Mouse (Mus musculus): ENCODE measurements around the gene Capn2. TPM values are rescaled to one million over a fixed set of nuclear protein-coding genes. Genes with fewer than 3 reads are reported as not detected.

The Capn2 gene
- polyA plus RNA-seq, 1 experiment from 2014 or later = 116 TPM

DNA sequence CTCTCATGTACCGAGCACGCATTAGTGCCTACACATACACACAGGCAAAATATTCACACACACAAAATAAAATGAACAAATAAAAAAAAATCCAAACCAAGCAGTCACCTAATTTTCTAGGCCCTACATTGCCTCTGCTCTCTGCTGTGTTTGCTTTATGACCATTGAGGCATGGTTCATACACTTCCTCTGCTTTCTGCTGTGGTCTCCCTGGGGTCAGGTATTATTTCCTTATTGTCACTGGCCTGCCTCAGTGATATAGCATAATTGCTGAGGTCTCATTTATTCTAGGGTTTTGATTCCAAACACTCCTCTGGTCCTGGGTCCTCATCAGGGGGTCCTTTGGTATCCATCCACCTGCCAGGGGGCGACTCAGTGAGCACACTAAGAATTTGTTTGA is 8.2 kb upstream of the Capn2 start:
- Histone ChIP-seq H3K4me2 (no peak overlapping the region), H3K9ac (no peak overlapping the region), H3K36me3 (ENCODE audit: insufficient read depth) (no peaks in the 10 kb centered on the region), H3K4me3 (ENCODE audit: low read depth, low read length) (no peak overlapping the region), H3K27ac (ENCODE audit: low read depth) (no peak overlapping the region), H3K9me3 (ENCODE audit: low read depth, low read length) (no peaks in the 10 kb centered on the region), H3K4me1 (ENCODE audit: insufficient read depth) (no peaks in the 10 kb centered on the region), H3K27me3 (ENCODE audit: insufficient read depth, low read length) (no peaks in the 10 kb centered on the region)
- 89% methylated on average over 3 of the region's 3 CpGs for WGBS
- DNase-seq (no peak), ATAC-seq (ENCODE audit: insufficient read depth) (no peak)
- TF ChIP-seq CTCF (IDR thresholded peaks at IDR 0.05; ENCODE audit: low read depth) = no peak

- ATAC-seq (ENCODE audit: insufficient read depth) = no peak
- no peak for DNase-seq
- Histone ChIP-seq H3K9me3 (ENCODE audit: low read depth, low read length) (no peaks in the 10 kb centered on the region), H3K27me3 (ENCODE audit: insufficient read depth, low read length) (no peaks in the 10 kb centered on the region), H3K4me3 (ENCODE audit: low read depth, low read length) (no peak overlapping the region), H3K27ac (ENCODE audit: low read depth) (no peak overlapping the region), H3K4me2 (no peak overlapping the region), H3K4me1 (ENCODE audit: insufficient read depth) (peaks cover 10% of the 10 kb centered on the region), H3K36me3 (ENCODE audit: insufficient read depth) (no peaks in the 10 kb centered on the region), H3K9ac (no peak overlapping the region)
- no peak for TF ChIP-seq CTCF (IDR thresholded peaks at IDR 0.05; ENCODE audit: low read depth)
- WGBS = 77% methylated on average over 3 of the region's 3 CpGs
These were observed 6.3 kb upstream of the Capn2 start for GRCm38 (mm10) chr1:182523692-182524091.

- TF ChIP-seq CTCF (IDR thresholded peaks at IDR 0.05; ENCODE audit: low read depth) = no peak
- Histone ChIP-seq H3K36me3 (ENCODE audit: insufficient read depth) (no peaks in the 10 kb centered on the region), H3K9me3 (ENCODE audit: low read depth, low read length) (no peaks in the 10 kb centered on the region), H3K27me3 (ENCODE audit: insufficient read depth, low read length) (no peaks in the 10 kb centered on the region), H3K27ac (ENCODE audit: low read depth) (no peak overlapping the region), H3K4me1 (ENCODE audit: insufficient read depth) (peaks cover 10% of the 10 kb centered on the region), H3K9ac (no peak overlapping the region), H3K4me3 (ENCODE audit: low read depth, low read length) (no peak overlapping the region), H3K4me2 (no peak overlapping the region)
- DNase-seq (no peak), ATAC-seq (ENCODE audit: insufficient read depth) (no peak)
- WGBS = 69% methylated on average over 5 of the region's 5 CpGs
These were observed 5.6 kb upstream of the Capn2 start for GRCm38 (mm10) chr1:182522961-182523360.

- Histone ChIP-seq H3K4me1 (ENCODE audit: insufficient read depth) (peaks cover 13% of the 10 kb centered on the region), H3K27ac (ENCODE audit: low read depth) (peak overlapping the region; percentile 78; the same call in 1 of the 2 replicates), H3K36me3 (ENCODE audit: insufficient read depth) (no peaks in the 10 kb centered on the region), H3K4me2 (no peak overlapping the region), H3K4me3 (ENCODE audit: low read depth, low read length) (no peak overlapping the region), H3K27me3 (ENCODE audit: insufficient read depth, low read length) (no peaks in the 10 kb centered on the region), H3K9me3 (ENCODE audit: low read depth, low read length) (no peaks in the 10 kb centered on the region), H3K9ac (no peak overlapping the region)
- TF ChIP-seq CTCF (IDR thresholded peaks at IDR 0.05; ENCODE audit: low read depth) = no peak
- ATAC-seq (ENCODE audit: insufficient read depth) (no peak), DNase-seq (no peak)
- whole genome bisulfite sequencing = 64% methylated on average over 8 of the region's 8 CpGs
These were observed 3.6 kb upstream of the Capn2 start for GRCm38 (mm10) chr1:182520938-182521500.

DNA sequence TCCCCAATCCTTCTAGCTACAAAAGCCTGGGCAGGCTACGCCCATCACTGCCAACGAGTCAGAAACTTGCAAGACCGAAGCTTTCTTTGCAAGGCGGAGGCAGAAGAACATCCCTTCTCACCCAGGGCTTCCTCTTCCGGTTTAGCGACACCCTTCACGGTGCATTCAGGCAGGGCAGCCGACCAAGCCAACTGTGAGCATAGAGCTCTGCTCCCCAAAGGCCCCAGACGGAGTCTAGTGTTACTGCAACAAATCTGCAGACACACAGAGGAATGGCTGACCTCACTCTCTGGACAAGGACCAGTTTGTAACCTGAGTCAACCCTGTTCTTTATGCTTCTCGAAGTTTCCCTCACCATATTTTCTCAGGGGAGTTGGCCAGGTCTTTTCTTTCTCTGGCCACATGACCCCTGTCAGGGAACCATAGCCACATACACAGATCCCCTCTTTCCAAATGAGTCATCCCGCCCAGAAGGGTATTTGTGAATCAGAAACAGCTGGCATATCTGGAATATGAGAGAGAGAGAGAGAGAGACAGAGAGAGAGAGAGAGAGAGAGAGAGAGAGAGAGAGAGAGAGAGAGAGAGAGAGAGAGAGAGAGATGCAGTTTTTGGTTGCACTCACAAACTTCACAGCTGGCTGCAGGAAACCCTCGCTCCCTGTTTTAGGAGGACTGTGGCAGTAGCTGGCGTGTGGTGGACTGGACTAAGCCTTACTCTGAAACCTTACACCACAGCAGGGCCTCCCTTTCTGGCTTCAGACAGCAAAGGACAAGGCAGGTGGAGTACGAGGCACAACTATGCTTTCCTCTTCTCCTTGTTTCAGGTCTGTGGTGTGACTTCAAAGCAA is 2.9 kb upstream of the Capn2 start:
- peak overlapping the region; percentile 78 for H3K27ac ChIP-seq (ENCODE audit: low read depth)
- H3K9ac ChIP-seq = no peak overlapping the region
- no peak overlapping the region for H3K4me3 ChIP-seq (ENCODE audit: low read depth, low read length)
- no peaks in the 10 kb centered on the region for H3K27me3 ChIP-seq (ENCODE audit: insufficient read depth, low read length)
- peak; percentile 9; the same call in 1 of the 2 replicates for TF ChIP-seq CTCF (IDR thresholded peaks at IDR 0.05; ENCODE audit: low read depth)
- H3K36me3 ChIP-seq (ENCODE audit: insufficient read depth) = no peaks in the 10 kb centered on the region
- ATAC-seq (ENCODE audit: insufficient read depth) (peak; percentile 61), DNase-seq (peak; percentile 84)
- no peaks in the 10 kb centered on the region for H3K9me3 ChIP-seq (ENCODE audit: low read depth, low read length)
- 15% methylated on average over 14 of the region's 14 CpGs for WGBS
- H3K4me2 ChIP-seq = peak overlapping the region; percentile 21; the same call in 1 of the 2 replicates
- peaks cover 18% of the 10 kb centered on the region for H3K4me1 ChIP-seq (ENCODE audit: insufficient read depth)

- Histone ChIP-seq H3K27ac (ENCODE audit: low read depth) (peak overlapping the region; percentile 78; the same call in 1 of the 2 replicates), H3K9ac (no peak overlapping the region), H3K4me2 (no peak overlapping the region; the same call in 1 of the 2 replicates), H3K27me3 (ENCODE audit: insufficient read depth, low read length) (no peaks in the 10 kb centered on the region), H3K9me3 (ENCODE audit: low read depth, low read length) (no peaks in the 10 kb centered on the region), H3K36me3 (ENCODE audit: insufficient read depth) (peaks cover 8% of the 10 kb centered on the region; the same call in 1 of the 2 replicates), H3K4me3 (ENCODE audit: low read depth, low read length) (no peak overlapping the region), H3K4me1 (ENCODE audit: insufficient read depth) (peaks cover 18% of the 10 kb centered on the region)
- 66% methylated on average over 5 of the region's 5 CpGs for WGBS
- DNase-seq (no peak), ATAC-seq (ENCODE audit: insufficient read depth) (no peak)
- TF ChIP-seq CTCF (IDR thresholded peaks at IDR 0.05; ENCODE audit: low read depth) = no peak
These were observed 1.9 kb upstream of the Capn2 start for GRCm38 (mm10) chr1:182519341-182519740.

GRCm38 (mm10) chr1:182518811-182519210 is 1.4 kb upstream of the Capn2 start:
- DNase-seq (no peak), ATAC-seq (ENCODE audit: insufficient read depth) (no peak)
- no peak overlapping the region for H3K4me3 ChIP-seq (ENCODE audit: low read depth, low read length)
- no peaks in the 10 kb centered on the region for H3K9me3 ChIP-seq (ENCODE audit: low read depth, low read length)
- TF ChIP-seq CTCF (IDR thresholded peaks at IDR 0.05; ENCODE audit: low read depth) = no peak
- peaks cover 8% of the 10 kb centered on the region; the same call in 1 of the 2 replicates for H3K36me3 ChIP-seq (ENCODE audit: insufficient read depth)
- 78% methylated on average over 6 of the region's 6 CpGs for WGBS
- H3K9ac ChIP-seq = no peak overlapping the region
- no peak overlapping the region for H3K4me2 ChIP-seq
- no peaks in the 10 kb centered on the region for H3K27me3 ChIP-seq (ENCODE audit: insufficient read depth, low read length)
- no peak overlapping the region for H3K27ac ChIP-seq (ENCODE audit: low read depth)
- H3K4me1 ChIP-seq (ENCODE audit: insufficient read depth) = peaks cover 18% of the 10 kb centered on the region
